Mouse (Mus musculus): ENCODE measurements around the gene Purb. TPM values are rescaled to one million over a fixed set of nuclear protein-coding genes. Genes with fewer than 3 reads are reported as not detected.

Gene Purb
- total RNA-seq, 1 experiment = 49.8 TPM

DNA sequence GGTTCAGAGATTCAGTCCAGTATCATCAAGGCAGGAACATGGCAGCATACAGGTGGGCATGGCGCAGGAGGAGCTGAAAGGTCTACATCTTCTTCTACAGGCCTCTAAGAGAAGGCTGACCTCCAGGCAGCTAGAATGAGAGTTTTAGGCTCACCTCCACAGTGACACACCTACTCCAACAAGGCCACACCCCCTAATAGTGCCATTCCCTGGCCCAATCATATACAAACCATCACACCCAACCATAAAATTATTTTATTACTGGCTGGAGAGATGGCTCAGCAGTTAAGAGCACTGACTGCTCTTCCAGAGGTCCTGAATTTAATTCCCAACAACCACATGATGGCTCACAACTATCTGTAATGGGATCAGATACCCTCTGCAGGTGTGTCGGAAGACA lies 26.8 kb upstream of the Purb start:
- no peak overlapping the region for H3K4me3 ChIP-seq (ENCODE audit: insufficient read depth in 1 of 2, low read depth in 1 of 2, low read length in 2 of 2, poor library complexity in 1 of 2, severe bottlenecking in 1 of 2)
- H3K36me3 ChIP-seq (ENCODE audit: control insufficient read depth, insufficient read depth, low read length, poor library complexity, severe bottlenecking) = no peaks in the 10 kb centered on the region
- in situ Hi-C loops (cut with MboI; ENCODE audit: low sequenced_read_pairs in 2 of 2, unreplicated experiment in 2 of 2) = no loop called here
- no peak overlapping the region for H3K27ac ChIP-seq (ENCODE audit: insufficient read depth, low read depth, low read length, poor library complexity, severe bottlenecking)
- DNase-seq (ENCODE audit: low read depth, low spot score) = no peak
- H3K9me3 ChIP-seq (ENCODE audit: control insufficient read depth, insufficient read depth, low read depth, low read length) = no peaks in the 10 kb centered on the region
- no peak for TF ChIP-seq HCFC1 (IDR thresholded peaks at IDR 0.05; ENCODE audit: borderline replicate concordance, insufficient read depth, low read length)
- no peak for TF ChIP-seq ZNF384 (IDR thresholded peaks at IDR 0.05; ENCODE audit: low read depth, low read length)
- no peak for TF ChIP-seq MAFK (IDR thresholded peaks at IDR 0.05; ENCODE audit: insufficient read depth, low read depth, low read length)
- no peak for TF ChIP-seq ZC3H11A (IDR thresholded peaks at IDR 0.05; ENCODE audit: borderline replicate concordance, low read depth, low read length)
- H3K9ac ChIP-seq (ENCODE audit: insufficient read depth, low read depth, low read length, poor library complexity, severe bottlenecking) = no peak overlapping the region
- H3K4me1 ChIP-seq (ENCODE audit: control insufficient read depth in 2 of 2, insufficient read depth in 2 of 2, low read length in 2 of 2, poor library complexity in 1 of 2) = peaks cover 0 to 1% of the 10 kb centered on the region in 2 experiments; a peak in 1 of 4 replicates

DNA sequence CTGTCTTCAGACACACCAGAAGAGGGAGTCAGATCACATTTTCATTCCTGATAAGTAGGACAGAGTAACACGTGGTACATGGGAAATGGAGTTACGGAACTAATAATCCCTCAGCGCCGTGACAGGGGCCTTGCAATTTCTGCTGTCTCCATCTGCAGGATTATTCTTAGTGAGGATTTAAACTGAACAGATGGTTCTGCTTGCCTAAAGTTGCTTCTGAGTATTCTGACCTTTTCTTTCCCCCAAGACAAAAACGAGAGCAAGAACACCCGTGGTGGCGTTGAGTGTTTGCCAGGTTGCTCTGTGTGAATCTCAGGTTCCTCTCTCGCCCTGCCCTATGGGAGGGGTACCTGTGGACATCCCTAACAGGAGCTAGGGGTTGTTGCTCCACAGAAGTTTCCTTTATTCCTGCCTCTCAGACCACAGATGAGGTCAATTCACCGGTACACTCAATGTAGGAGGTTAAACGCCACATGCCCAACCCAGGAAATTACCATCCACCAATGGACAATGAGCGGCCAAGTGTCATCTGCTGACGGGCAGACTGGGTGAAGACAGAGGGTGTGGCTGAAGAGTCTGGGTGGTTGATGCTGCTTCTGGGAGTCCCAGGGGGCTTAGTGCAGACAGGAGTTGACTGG lies 21.7 kb upstream of the Purb start:
- Histone ChIP-seq H3K9ac (ENCODE audit: insufficient read depth, low read depth, low read length, poor library complexity, severe bottlenecking) (no peak overlapping the region), H3K9me3 (ENCODE audit: control insufficient read depth, insufficient read depth, low read depth, low read length) (no peaks in the 10 kb centered on the region), H3K4me3 (ENCODE audit: insufficient read depth in 1 of 2, low read depth in 1 of 2, low read length in 2 of 2, poor library complexity in 1 of 2, severe bottlenecking in 1 of 2) (no peak overlapping the region), H3K27ac (ENCODE audit: insufficient read depth, low read depth, low read length, poor library complexity, severe bottlenecking) (no peak overlapping the region), H3K36me3 (ENCODE audit: control insufficient read depth, insufficient read depth, low read length, poor library complexity, severe bottlenecking) (no peaks in the 10 kb centered on the region), H3K4me1 (ENCODE audit: control insufficient read depth in 2 of 2, insufficient read depth in 2 of 2, low read length in 2 of 2, poor library complexity in 1 of 2) (peaks cover 3 to 6% of the 10 kb centered on the region in 2 experiments; a peak in 3 of 4 replicates)
- no peak for DNase-seq (ENCODE audit: low read depth, low spot score)
- in situ Hi-C loops (cut with MboI; ENCODE audit: low sequenced_read_pairs in 2 of 2, unreplicated experiment in 2 of 2) = no loop called here
- TF ChIP-seq MAFK (IDR thresholded peaks at IDR 0.05; ENCODE audit: insufficient read depth, low read depth, low read length) = no peak
- TF ChIP-seq ZNF384 (IDR thresholded peaks at IDR 0.05; ENCODE audit: low read depth, low read length) = no peak
- no peak for TF ChIP-seq CHD2 (IDR thresholded peaks at IDR 0.05; ENCODE audit: low read depth, low read length)
- no peak for TF ChIP-seq HCFC1 (IDR thresholded peaks at IDR 0.05; ENCODE audit: borderline replicate concordance, insufficient read depth, low read length)
- TF ChIP-seq ZC3H11A (IDR thresholded peaks at IDR 0.05; ENCODE audit: borderline replicate concordance, low read depth, low read length) = no peak

DNA sequence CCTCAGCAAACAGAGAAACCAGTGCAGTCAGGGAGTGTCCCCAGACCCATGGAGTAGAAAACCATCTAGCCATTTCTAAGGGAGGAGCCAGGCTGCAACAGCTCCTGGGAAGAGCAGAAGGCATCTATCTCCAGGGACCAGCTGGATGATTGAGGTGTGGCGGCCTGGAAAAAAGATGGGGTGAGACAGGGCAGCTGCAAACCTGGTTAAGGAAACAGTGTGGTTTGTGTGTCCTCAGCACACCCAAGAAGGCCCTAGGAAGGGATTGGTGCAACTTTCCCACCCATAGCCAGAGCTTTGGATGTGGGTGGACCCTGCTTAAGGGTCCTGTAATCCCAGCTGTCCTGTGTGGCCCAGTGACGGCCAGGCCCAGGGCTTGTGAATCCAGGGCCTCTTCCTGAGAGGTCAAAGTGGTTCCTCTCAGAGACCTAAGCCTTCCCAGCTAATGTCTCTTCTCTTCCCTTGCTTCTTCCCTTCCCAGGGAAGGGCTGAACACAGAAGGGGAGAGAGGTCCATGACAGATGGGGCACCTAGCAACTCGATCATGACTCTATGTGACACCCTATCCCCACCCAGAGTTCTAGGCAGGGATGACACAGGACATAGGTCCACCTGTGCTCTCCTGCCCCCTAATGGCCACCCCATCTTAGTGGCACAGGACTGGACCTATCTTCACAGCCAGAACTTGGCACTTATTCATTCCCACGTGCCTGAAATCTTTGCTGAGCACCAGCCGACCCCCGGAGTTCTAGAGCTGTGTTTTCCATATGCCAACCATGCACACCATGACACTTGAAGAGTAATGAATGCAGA lies 14.2 kb upstream of the Purb start:
- H3K36me3 ChIP-seq (ENCODE audit: control insufficient read depth, insufficient read depth, low read length, poor library complexity, severe bottlenecking) = no peaks in the 10 kb centered on the region
- no peak overlapping the region for H3K9ac ChIP-seq (ENCODE audit: insufficient read depth, low read depth, low read length, poor library complexity, severe bottlenecking)
- H3K27ac ChIP-seq (ENCODE audit: insufficient read depth, low read depth, low read length, poor library complexity, severe bottlenecking) = peak overlapping the region; percentile 30; the same call in 1 of the 2 replicates
- TF ChIP-seq ZNF384 (IDR thresholded peaks at IDR 0.05; ENCODE audit: low read depth, low read length) (no peak), CHD2 (IDR thresholded peaks at IDR 0.05; ENCODE audit: low read depth, low read length) (no peak), HCFC1 (IDR thresholded peaks at IDR 0.05; ENCODE audit: borderline replicate concordance, insufficient read depth, low read length) (no peak)
- H3K4me3 ChIP-seq (ENCODE audit: insufficient read depth in 1 of 2, low read depth in 1 of 2, low read length in 2 of 2, poor library complexity in 1 of 2, severe bottlenecking in 1 of 2) = no peak overlapping the region
- in situ Hi-C loops (cut with MboI; ENCODE audit: low sequenced_read_pairs in 2 of 2, unreplicated experiment in 2 of 2) = no loop called here
- no peaks in the 10 kb centered on the region for H3K9me3 ChIP-seq (ENCODE audit: control insufficient read depth, insufficient read depth, low read depth, low read length)
- H3K4me1 ChIP-seq (ENCODE audit: control insufficient read depth in 2 of 2, insufficient read depth in 2 of 2, low read length in 2 of 2, poor library complexity in 1 of 2) = peaks cover 5 to 30% of the 10 kb centered on the region in 2 experiments
- DNase-seq (ENCODE audit: low read depth, low spot score) = no peak

DNA sequence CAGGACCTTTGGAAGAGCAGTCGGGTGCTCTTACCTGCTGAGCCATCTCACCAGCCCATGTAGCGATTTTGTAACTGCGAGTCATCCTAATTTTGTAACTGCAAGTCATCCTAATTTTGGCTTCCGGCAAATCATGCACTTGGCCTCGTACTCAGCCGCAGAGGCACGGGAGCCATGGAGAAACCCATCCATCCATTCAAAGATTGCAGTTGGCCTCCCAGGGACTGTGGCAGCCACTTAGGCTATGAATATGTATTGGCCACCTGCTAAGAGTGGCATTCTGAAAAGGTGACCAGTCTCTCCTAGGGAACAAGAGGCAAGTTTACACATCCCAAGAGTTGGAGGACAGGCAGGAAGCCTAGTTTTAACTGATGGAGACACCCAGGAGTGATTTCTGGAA lies 13.5 kb upstream of the Purb start:
- DNase-seq (ENCODE audit: low read depth, low spot score) = no peak
- Histone ChIP-seq H3K4me1 (ENCODE audit: control insufficient read depth in 2 of 2, insufficient read depth in 2 of 2, low read length in 2 of 2, poor library complexity in 1 of 2) (peaks cover 5 to 34% of the 10 kb centered on the region in 2 experiments), H3K9me3 (ENCODE audit: control insufficient read depth, insufficient read depth, low read depth, low read length) (no peaks in the 10 kb centered on the region), H3K4me3 (ENCODE audit: insufficient read depth in 1 of 2, low read depth in 1 of 2, low read length in 2 of 2, poor library complexity in 1 of 2, severe bottlenecking in 1 of 2) (no peak overlapping the region), H3K9ac (ENCODE audit: insufficient read depth, low read depth, low read length, poor library complexity, severe bottlenecking) (no peak overlapping the region), H3K36me3 (ENCODE audit: control insufficient read depth, insufficient read depth, low read length, poor library complexity, severe bottlenecking) (no peaks in the 10 kb centered on the region), H3K27ac (ENCODE audit: insufficient read depth, low read depth, low read length, poor library complexity, severe bottlenecking) (peak overlapping the region; percentile 30; the same call in 1 of the 2 replicates)
- TF ChIP-seq HCFC1 (IDR thresholded peaks at IDR 0.05; ENCODE audit: borderline replicate concordance, insufficient read depth, low read length) (no peak), MAFK (IDR thresholded peaks at IDR 0.05; ENCODE audit: insufficient read depth, low read depth, low read length) (no peak), ZNF384 (IDR thresholded peaks at IDR 0.05; ENCODE audit: low read depth, low read length) (no peak), ZC3H11A (IDR thresholded peaks at IDR 0.05; ENCODE audit: borderline replicate concordance, low read depth, low read length) (no peak), CHD2 (IDR thresholded peaks at IDR 0.05; ENCODE audit: low read depth, low read length) (no peak)
- in situ Hi-C loops (cut with MboI; ENCODE audit: low sequenced_read_pairs in 2 of 2, unreplicated experiment in 2 of 2) = no loop called here
